Mouse (Mus musculus) bone marrow macrophage, adult 2 months (primary cell): ENCODE results near the gene Snapin.

Source experiments
- CTCF ChIP-seq: IDR thresholded peaks from 2 replicates; pipeline ENCODE4 v1.5.1; 2012; ENCODE audit warnings: low read depth, mild to moderate bottlenecking, low read length, moderate library complexity
- POLR2A ChIP-seq: IDR thresholded peaks from 2 replicates; pipeline ENCODE4 v1.6.1; 2012; ENCODE audit warnings: mild to moderate bottlenecking, low read depth, low read length, borderline replicate concordance

GRCm38 (mm10) chr3:90506362-90506761 lies 15.5 kb upstream of the Snapin start:
- TF ChIP-seq POLR2A: no peak
- TF ChIP-seq CTCF: no peak
